Mouse (Mus musculus) kidney, adult 9 months (tissue): ENCODE results near the gene Mapk12.

Experiments used
- DNase-seq: peaks from one replicate; pipeline ENCODE4 v3.0.0; 2022

Gene Mapk12

GRCm38 (mm10) chr15:89090662-89091061 lies 49.8 kb downstream of the Mapk12 start:
- DNase-seq, result no peak

GRCm38 (mm10) chr15:89089248-89090051 lies 51.1 kb downstream of the Mapk12 start:
- DNase-seq, result peak; percentile 63

- DNase-seq, result peak; percentile 94
Observed at GRCm38 (mm10) chr15:89088607-89089247, 51.8 kb downstream of the Mapk12 start, which contains the start of gene Selenoo. Selenoo (plus strand) TSS chr15:89089084.

- DNase-seq, result no peak
Observed at GRCm38 (mm10) chr15:89084826-89085225, 55.7 kb downstream of the Mapk12 start.

GRCm38 (mm10) chr15:89083906-89084305 lies 56.6 kb downstream of the Mapk12 start:
- DNase-seq, result no peak
